Comparison of ENCODE assay signal across 8 mouse cellular contexts in the genomic region with DNA sequence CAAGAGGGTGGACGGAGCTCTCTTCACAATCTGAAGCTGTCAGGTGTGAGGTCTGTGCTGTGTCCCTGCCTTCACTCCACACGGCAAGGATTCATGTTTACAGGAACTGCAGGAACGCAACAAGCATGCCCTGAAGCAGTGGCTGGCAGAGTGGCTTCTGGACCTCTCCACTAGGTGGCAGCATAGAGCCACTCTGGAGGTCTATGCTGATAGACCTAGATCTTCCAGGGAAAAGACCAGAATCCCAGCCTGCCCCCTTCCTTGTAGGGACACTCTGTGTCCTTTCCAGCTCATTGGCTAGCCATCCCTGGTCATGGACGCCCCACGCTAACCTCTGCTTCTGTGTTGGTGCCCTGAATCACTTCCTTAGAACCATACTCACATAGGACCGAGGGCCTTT.
DNase-seq lines count a peak whose midpoint lies in the region; ATAC-seq lines count a peak whose summit lies in the region.

No protein-coding gene starts in this region.

- H3K27me3 ChIP-seq in intestine, embryonic 15.5 days (replicated peaks): no peaks in the 10 kb centered on the region
- H3K27me3 ChIP-seq in midbrain, embryonic 10.5 days (ENCODE audit: low read depth, poor library complexity, severe bottlenecking): no peaks in the 10 kb centered on the region

- intact Hi-C loops in gastrocnemius, postnatal 36 days (cut with DNase I): loop anchor here (2.0 to 10.0 kb wide), 3 partner anchors 103 to 444 kb away; a partner anchor contains a TSS
- intact Hi-C loops in left cerebral cortex, postnatal 14 days (cut with DNase I): loop anchor here (1.0 kb wide), 1 partner anchor 172 kb away; no protein-coding TSS in a partner anchor

- no peaks in the 10 kb centered on the region for H3K9me3 ChIP-seq in intestine, embryonic 15.5 days
- no peaks in the 10 kb centered on the region for H3K9me3 ChIP-seq in midbrain, embryonic 10.5 days (replicated peaks)

- no peaks in the 10 kb centered on the region for H3K4me1 ChIP-seq in intestine, embryonic 15.5 days (replicated peaks)
- no peaks in the 10 kb centered on the region for H3K4me1 ChIP-seq in midbrain, embryonic 10.5 days

- H3K36me3 ChIP-seq in intestine, embryonic 15.5 days: peaks cover 37% of the 10 kb centered on the region
- H3K36me3 ChIP-seq in midbrain, embryonic 10.5 days: peaks cover 77% of the 10 kb centered on the region

- H3K27ac ChIP-seq in intestine, embryonic 15.5 days: no peak overlapping the region
- H3K27ac ChIP-seq in midbrain, embryonic 10.5 days (replicated peaks): no peak overlapping the region

- peak; percentile 86 for DNase-seq in adrenal gland, adult 2 months
- peak; percentile 86 for DNase-seq in embryo, embryonic 11 days
- peak; percentile 69 to 81 for DNase-seq in gastrocnemius, postnatal 36 days
- DNase-seq in left cerebral cortex, postnatal 14 days (ENCODE audit: low spot score in 2 of 2): peak; percentile 90 to 91
- DNase-seq in midbrain, embryonic 10.5 days (ENCODE audit: low spot score): peak; percentile 80
- peak; percentile 61 to 69 for DNase-seq in right cerebral cortex, postnatal 36 days (ENCODE audit: low spot score in 2 of 2)
- DNase-seq in yolk sac, embryonic 10.5 days (ENCODE audit: low spot score): peak; percentile 56

- H3K4me3 ChIP-seq in intestine, embryonic 15.5 days (replicated peaks): no peak overlapping the region
- H3K4me3 ChIP-seq in midbrain, embryonic 10.5 days: no peak overlapping the region

- H3K4me2 ChIP-seq in intestine, embryonic 15.5 days (replicated peaks): no peak overlapping the region

- no peak overlapping the region for H3K9ac ChIP-seq in intestine, embryonic 15.5 days

- 29% methylated on average over 6 of the region's 6 CpGs for WGBS in intestine, embryonic 15.5 days
- 38% methylated on average over 6 of the region's 6 CpGs for WGBS in midbrain, embryonic 10.5 days

- peak; percentile 81 for ATAC-seq in intestine, embryonic 15.5 days
